Mouse (Mus musculus) kidney, adult 9 months (tissue): Measurements from ENCODE around the gene Akirin1.

Experiments used
- DNase-seq: peaks from one replicate; pipeline ENCODE4 v3.0.0; 2022

Akirin1 gene

DNA sequence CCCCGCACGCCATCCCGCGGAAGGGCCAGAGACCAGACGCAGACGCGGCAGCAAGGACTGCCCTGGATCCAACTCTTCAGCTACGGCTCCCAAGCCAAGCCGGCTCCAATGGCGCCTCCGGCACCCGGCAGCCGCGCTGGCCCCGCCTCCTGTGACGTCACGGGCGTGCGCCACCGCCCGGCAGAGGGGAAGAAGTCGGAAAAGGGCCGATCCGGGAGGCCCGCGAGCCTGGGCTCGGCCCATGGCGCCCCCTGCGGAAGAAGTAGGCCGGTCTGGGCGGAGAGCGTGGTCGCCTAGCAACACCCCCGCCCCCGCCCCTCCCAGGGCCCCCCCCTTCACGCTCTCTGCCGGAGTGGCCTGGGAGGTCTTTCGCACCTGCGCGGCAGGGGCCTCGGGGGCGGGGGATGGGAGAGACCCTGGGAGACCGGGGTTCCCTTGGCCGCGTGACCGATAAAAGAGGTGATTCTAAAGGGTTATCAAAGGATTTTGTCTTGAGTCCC lies at the start of gene Akirin1:
TSS of gene Akirin1 (minus strand) at position 194 of the 500 bp plus-strand sequence.
- peak; percentile 97 for DNase-seq

DNA sequence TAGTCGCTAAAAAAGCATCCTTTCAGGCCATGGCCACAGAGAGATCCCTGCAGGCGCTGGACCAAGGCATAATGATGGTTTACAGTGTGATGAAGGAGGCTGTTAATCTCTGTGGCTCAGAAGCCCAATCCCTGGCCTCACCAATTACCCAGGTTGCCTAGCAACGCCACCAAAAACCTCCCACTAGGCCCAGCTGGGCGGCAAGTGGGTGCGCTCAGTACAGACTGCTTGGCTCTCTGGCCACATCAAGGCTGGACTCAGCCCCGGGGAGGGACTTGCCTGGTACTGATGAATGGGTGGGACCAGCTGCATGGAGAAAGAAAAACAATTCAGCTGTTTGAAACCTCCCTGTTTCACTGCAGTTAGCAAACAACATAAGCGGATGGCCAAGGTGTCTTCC lies 47.7 kb upstream of the Akirin1 start:
- no peak for DNase-seq

DNA sequence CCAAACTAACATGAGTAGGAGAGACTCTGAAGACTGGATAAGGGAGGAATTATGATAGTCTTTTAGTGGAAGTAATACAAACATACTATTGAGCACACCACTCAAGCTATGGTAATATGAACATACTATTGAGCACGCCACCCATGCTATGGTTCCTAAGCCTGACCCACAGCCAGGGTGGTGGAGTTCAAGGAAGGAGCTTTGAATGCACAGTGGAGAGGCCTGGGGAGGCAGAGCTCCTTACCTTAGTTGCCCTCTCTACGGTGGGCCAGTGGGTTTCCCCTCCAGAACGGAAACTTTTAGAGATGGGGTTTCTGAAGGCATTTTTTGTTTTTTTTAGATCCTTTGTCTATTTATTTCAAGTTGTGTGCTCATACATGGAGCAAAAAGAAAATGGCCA lies 47.3 kb upstream of the Akirin1 start:
- no peak for DNase-seq

DNA sequence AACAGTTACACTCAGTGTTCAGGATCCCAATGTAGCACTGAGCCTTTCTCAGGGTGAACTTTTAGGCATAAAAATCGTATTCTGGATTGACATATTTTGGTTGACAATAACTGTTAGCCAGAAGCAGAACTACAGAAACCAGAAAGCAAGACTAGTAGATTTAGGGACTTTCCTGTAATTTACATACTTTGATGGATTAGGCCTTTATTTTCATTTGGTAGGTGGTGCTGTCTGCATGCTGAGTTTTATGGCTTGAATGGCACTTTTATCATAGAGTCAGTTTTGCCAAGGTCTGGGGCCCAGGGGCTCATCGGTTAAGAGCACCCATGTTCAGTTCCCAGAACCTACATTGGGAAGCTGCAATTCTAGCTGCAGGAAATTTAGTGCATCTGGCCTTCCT lies 44.9 kb upstream of the Akirin1 start:
- no peak for DNase-seq

DNA sequence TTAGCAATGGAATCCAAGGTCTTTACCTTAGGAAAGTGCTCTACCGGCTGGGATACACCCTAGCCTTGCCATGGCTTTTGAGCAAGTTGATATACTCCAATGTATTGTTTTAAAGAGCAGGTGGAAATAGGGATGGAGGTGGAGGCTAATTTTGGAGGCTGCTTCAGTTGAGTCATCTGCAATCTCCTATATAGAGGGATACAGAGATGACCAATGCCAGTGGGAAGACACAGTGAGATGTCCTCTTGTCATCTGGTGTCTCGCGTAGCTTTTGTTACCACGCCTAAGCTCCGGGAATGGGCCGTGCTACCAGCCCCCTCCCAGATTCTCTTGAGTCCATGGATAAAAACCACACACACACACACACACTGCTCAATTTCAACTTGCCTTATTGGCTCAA lies 43.0 kb upstream of the Akirin1 start:
- DNase-seq, result no peak

DNA sequence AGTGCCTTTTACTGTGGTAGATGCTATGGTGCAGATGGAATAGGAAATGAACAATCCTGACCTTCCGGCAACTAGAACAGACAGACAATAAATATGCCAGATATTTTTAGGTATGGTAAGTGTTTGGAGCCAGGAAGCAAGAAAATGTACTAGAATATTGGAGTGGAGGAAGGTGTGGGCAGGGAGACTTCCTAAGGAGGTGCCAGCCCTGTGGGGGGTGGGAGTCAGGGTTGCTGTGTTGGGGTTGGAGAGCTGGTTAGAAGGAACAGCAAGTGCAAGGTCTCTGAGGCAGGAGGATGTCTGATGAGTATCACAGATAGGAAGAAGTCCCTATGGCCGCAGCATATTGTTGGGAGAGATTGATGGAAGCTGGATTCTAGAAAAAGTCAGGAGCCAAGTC lies 42.5 kb upstream of the Akirin1 start:
- peak; percentile 24 for DNase-seq

DNA sequence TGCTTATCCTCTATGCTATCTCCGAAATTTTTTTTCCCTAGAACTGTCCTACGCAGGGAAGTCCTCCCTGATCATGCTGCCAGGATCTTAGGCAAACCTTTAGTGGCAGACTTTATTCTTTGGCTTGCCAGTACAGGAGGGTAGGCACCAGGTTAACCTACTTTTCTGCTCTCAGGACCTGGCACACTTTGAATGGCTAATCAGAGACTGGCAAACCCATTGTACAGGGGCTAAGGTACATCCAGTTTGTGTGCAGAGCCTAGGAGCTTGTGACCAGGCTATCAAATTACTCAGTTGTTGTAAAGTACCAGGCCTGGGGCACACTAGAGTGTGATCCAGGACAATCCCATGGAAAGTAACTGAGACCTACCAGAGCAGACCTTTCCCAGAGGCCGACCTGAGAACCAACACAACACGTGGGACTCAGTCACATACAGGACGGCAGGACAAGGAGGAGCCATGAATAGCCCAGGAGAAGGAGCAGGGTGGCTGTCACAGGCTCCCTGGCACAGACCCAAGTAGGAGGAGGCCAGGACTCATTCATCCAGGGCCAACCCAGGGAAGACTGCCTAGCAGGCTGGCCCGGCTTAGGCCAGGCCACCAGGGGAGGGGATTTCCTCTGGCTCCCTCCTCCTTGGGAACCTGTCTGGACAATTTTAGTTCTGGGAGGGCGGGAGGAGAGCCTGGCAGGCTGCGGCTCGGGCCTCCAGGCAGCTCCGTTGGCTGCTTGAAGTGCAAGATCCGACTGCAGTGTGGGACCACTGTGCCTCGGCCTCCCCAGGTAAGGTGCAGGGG lies 37.2 kb upstream of the Akirin1 start, which contains the start of gene Rhbdl2:
TSS of gene Rhbdl2 (plus strand) at position 684 of the 795 bp plus-strand sequence.
- DNase-seq, result peak; percentile 84

DNA sequence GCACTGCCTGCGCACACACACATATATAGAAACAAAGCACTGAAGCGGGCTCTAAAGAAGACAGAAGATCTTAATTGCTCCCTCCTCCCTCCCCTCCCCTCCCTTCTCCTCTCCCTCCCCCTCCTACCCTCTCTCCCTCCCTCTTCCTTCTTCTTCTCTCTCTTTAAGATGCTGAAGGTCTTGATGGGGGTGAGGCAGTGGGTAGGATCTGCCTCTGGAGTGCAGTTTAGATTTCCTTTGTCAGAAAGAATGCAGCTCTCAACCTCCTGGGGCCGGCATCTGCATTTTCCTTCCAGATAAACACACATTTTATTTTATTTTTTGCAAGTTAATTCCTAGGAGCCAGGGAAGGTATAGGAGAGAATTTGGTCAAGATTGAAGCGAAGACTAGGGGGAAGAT lies 18.1 kb upstream of the Akirin1 start:
- DNase-seq, result no peak

DNA sequence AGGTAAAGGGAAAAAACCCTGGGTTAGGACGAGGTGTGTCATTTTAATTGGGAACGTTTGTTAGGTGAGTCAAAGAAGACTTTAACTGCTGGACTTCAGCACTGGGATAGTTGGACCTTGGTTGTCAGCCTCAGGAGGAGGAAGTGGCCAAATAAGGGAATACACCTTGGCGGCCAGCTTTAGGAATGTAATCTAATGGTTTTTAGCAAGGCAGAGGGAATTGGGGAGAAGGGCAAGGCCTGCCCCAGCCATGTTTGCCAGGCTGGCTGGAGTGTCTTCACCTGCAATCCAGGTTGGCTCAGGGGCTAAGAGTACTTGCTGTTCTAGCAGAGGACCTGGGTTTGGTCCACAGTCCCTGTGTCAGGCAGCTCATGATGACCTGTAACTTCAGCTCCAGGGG lies 17.7 kb upstream of the Akirin1 start:
- DNase-seq, result no peak

DNA sequence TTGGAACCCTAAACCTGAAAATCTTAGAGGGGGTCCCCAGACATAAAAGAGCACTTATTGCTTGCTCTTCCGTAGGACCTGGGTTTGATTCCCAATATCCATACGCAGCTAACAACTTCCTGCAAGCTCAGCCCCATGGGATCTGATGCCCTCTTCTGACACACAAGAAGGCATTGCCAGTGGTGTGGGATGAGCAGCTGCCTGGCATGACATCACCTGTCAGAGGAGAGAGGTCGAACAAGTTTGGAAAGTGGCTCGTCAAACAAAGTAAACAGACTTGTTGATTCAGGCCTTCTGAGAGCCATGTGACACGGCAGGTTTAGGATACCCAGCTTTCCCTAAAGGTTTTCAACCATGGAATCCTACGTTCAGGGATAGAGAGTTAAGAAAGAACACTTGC lies 14.9 kb upstream of the Akirin1 start:
- no peak for DNase-seq

DNA sequence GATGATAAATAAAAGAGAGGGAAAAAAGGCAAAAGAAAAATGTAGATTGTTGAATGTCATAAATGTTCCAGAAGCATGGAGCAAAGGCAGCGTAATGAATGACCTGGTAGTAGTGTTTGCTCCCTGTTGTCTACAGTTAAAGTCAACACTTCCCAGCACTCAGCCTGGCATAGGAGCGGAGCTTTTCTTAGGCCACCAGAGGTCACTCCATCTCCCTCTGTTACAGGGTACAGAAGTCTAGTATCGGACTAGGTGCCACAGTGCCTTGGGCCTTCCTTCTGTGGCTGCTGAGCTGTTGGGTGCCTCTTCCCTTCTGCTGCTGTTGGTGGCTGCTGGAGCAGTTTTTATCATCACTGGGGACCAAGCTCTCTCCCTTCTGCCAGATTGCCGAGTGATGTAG lies 8.2 kb upstream of the Akirin1 start:
- peak; percentile 46 for DNase-seq

DNA sequence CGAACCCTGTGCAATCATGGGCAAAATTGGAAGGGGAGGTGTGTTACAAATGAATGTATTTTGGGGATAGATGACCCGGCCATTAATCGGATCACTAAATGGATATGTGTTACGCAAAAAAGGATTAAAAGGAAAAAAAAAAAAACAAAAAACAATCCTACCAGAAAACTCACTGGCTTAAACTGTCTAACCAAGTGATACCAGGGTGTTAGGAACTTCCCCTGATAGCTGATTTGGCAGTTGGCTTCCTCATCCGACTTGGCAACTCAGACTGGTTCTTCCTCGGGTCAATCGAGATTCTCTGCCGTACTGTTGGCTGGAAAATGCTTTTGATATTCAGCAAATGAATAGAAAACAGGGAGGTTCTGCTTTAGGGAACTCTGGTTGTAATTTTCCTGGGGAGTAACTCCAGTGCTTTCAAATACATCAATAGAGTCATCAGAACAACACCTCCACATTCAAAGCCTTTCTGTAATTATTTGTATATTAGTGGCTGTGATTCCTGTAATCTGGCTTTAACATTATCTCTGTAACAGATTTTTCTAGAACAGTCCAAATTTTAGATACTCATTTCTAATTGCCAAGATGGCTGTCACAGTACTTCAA lies 665 bp upstream of the Akirin1 start:
- DNase-seq, result peak; percentile 58

DNA sequence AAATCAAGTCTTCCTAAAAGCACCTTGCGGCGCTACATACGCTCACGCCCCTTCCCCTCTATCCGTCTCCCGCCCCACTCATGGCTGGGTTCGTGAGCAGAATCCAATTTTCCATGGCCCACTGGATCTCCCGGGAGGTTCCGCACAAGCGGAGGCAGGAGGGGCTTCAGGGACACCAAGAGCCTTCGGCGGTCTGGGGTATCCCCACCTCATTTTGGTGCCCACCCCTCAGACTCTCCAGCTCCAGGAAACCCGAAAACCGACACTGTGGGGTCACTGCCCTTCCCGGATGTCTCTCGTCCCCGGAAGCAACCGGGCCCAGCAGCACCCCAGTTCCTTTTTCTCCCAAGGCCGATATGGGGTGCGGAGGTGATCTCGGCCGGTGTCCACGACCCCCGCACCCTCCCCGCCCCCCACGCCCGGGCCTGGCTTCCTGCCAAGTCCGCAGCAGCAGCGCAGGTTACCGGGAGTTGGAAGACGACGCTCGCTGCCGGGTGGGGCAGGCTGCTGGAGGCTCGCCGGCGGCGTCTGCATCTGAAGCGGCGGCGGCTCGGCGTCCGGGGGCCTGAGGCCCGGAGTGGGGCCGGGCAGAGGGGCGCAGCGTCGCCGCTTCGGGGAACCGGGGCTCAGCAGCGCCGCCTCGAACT lies 538 bp downstream of the Akirin1 start:
- peak; percentile 29 for DNase-seq

DNA sequence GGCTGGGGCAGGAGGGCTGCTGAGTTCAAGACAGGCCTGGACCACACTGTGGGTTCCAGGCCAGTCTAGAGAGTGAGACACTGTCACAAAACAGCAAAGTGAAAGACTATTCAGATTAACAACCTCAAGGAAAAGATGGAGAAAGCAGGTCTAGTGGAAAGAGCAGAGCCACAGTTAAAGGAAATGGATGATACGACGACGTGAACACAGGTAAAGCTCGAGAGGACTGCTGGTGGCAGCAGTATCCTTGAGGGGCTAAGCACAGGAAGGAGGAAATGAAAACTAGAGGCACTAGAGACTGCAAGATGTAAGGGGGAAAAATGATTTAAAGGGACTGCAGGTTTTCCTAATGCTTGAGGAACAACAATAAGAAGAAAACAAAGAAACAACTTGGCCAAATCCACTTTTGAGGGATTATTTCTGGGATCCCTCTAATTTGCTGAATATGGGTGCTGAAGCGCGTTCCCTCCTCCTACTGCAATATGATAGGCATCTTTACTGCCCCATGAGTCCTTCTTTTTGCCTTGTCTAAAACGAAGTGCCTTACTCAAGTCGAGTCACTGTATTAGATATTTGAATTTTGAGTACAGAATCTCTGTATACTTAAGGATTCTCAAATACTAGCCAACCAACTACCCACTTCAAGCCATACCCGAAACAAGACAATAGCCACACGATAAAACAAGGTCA lies 1.3 kb downstream of the Akirin1 start:
- no peak for DNase-seq

DNA sequence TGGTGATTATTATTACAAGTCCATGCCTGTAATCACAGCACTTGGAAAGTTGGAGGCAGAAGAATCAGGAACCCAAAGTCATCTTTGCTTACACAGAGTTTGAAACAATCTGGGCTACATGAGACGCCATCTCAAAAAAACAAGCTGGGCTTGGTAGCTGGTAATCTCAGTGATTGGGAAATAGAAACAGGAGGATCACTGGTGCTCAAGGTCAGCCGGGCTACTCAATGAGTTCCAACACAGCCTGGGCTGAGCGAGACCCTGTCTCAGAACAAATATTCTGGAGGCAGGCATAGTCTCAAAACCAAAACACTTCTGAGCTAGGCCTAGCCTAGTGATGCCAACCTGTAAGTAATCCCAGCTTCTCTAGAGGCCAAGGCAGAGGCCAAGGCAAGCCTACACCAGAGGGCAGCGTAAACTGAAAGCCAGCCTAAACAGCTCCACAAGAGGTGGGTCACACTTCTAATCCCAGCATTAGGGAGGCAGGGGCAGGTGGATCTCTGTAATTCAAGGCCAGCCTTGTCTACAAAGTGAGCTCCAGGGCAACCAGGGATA lies 4.8 kb downstream of the Akirin1 start:
- no peak for DNase-seq

DNA sequence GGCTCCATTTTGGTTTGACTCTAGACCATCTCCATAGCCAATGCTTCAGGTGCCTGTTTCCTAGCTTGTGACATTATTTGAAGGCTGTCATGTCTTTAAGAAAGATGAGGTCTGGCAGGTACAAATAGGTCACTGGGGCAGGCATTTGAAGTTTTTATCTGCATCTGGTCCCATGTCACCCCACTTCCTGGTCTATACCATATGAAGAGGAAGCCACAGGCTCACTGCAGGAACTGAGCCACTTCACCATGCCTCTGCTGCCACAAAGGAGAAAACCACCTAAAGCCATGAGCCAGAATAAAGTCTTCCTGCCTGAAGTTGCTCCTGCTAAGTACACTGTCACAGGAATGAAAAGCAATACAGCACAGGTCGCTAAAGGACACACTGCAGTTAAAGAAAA lies 7.3 kb downstream of the Akirin1 start:
- no peak for DNase-seq

DNA sequence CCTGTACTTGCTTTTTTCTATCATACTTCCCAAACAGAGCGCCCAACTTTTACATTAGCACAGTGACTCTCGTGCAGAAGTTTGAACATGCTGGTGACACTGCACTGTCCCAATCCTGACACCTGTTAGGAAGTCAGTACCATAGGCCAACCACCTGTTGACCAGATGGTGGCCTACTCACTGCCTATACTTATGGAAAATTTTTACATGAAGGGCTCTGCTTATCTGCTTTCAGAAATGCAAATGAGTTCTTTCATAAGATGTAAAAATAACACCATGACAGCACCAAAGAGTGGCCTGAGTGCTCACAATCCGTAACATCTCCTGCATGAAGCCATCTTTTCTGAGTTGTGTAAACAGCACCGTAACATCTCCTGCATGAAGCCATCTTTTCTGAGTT lies 11.4 kb downstream of the Akirin1 start:
- DNase-seq, result no peak

DNA sequence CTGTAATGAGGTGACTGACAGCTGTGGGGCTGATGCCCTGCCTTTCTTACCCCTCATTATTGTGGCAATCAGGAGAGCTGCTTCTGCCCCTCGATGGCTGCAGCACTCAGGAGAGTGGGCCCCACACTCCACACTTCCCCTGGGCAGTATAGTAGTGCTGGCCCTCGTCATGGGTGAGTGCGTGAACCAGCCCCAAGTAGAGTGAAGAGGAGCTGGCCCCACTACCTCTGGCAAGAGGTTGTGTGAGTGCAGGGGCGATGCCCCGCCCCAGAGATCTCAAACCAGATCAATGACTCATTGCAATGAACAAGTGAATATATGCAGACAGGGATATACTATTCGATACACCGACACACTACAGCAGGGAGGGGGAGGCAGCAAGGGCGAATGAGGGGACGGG lies 16.6 kb downstream of the Akirin1 start:
- DNase-seq, result no peak

DNA sequence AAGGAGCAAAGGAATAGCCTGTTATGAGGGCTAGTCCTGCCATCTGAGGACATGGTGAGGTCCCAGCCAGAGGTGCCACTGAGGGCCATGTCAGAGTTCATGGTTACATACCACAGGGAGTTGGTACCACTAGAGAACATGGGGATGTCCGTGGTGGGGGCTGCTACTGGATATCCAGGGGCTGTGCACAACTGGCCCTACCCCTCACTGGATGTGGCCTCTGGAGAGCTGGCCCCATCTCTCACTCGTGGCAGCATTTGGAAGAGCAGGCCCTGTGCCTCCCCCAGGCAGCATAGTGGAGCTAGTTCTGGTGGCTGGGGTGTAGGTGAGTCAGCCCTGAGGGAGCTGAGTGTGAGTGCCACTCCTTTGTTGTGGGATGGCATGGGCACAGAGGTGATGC lies 17.2 kb downstream of the Akirin1 start:
- no peak for DNase-seq

DNA sequence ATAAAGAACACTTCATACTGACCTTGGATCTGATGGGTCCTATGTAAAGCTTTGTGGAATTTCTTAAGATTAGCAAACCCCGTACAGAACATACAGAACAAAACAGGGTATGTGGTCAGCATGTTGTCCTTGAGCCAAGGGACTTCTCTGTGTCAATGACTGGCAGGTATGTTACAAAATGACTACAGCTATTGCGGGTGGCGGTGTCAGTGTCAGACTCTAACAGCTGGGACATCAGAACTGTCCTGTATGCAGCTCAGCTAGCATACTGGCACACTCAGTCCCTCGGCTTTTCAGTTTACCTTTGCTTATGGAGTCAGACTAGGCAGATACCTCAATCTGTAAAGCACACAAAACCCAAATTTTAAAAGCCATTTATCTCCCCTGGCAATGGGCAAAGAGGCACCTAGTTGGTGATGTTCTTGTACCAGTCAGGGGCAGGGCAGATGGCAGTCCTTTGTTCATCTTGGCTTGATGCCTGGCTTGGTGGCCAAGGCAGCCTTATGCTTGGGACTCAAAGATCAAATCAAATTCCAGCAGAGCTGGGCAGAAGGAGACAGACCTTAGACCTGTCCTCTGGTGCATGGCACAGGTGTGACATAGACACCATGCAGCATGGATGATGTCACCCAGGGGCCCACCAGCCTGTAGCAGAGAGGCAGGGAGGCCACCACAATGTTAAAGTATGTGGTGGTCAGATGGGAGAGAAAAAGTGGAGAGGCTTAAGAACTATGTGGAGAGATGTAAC lies 17.8 kb downstream of the Akirin1 start:
- DNase-seq, result no peak

DNA sequence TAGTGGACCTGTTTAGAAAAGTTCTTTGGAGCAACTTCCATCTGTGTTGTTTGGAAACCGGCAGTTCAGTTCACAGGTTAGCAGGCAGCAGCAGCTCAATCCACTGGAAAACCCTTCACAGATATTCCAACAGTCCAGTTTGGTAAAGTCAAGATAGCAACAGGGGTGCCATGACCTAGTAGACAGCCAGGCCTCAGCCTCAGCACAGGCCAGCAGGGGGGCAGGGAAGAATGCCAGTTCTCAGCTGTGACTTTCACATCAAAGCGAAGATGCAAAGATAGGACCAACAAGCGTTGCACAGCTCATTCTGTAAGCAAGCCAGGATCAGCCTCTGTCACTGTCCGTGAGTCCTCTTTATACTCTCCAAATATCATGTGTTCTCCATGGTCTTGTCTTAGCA lies 28.4 kb downstream of the Akirin1 start:
- no peak for DNase-seq

DNA sequence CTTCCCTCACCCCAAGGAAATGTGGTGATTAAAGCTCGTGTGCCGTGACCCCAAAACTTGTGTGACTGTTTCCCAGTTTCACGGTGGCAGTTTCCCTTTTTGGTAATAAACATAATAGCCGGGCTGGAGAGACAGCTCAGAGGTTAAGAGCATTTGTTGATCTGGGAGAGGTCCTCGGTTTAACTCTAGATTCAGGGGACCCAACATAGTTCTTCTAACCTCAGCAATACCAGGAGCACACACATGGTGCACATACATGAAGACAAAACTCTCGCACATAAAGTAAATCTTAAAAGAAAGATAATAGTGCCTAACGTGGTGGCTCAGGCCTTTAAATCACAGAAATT lies 31.7 kb downstream of the Akirin1 start:
- no peak for DNase-seq
